Mouse (Mus musculus) thymus, adult 2 months (tissue): Measurements from ENCODE around the gene Ankub1. TPM values are rescaled to one million over a fixed set of nuclear protein-coding genes. Genes with fewer than 3 reads are reported as not detected.

Source experiments
- DNase-seq: peaks from one replicate; pipeline ENCODE4 v3.0.0; 2021
- H3K27ac ChIP-seq: fragments of 200-500 bp; 2 replicates; pipeline ENCODE4 v1.5.1; 2012; ENCODE audit warnings: low read length, control low read depth; ENCODE audit not compliant: control insufficient read depth, insufficient read depth
- H3K27me3 ChIP-seq: fragments of 200-500 bp; 2 replicates; pipeline ENCODE4 v1.6.1; 2012; ENCODE audit warnings: mild to moderate bottlenecking, low read length, moderate library complexity, mixed read lengths; ENCODE audit not compliant: control insufficient read depth, insufficient read depth
- H3K36me3 ChIP-seq: fragments of 200-500 bp; 2 replicates; pipeline ENCODE4 v1.6.1; 2012; ENCODE audit warnings: mild to moderate bottlenecking, low read length, moderate library complexity; ENCODE audit not compliant: control insufficient read depth, insufficient read depth
- H3K4me1 ChIP-seq: fragments of 200-500 bp; replicated peaks from 2 replicates; pipeline ENCODE4 v1.6.1; 2012; ENCODE audit warnings: low read length; ENCODE audit not compliant: control insufficient read depth, insufficient read depth
- H3K4me3 ChIP-seq: fragments of 200-500 bp; 2 replicates; pipeline ENCODE4 v1.5.1; 2012; ENCODE audit warnings: mild to moderate bottlenecking, low read length, control low read depth, moderate library complexity; ENCODE audit not compliant: control insufficient read depth, insufficient read depth
- CTCF ChIP-seq: fragments of 200-500 bp; IDR thresholded peaks from 2 replicates; pipeline ENCODE4 v1.5.1; 2012; ENCODE audit warnings: mild to moderate bottlenecking, control low read depth, low read length, moderate library complexity, borderline replicate concordance; ENCODE audit not compliant: control insufficient read depth, poor library complexity, insufficient read depth; ENCODE audit errors: extremely low read depth
- POLR2A ChIP-seq: fragments of 200-500 bp; IDR thresholded peaks from 2 replicates; pipeline ENCODE4 v1.6.1; 2012; ENCODE audit warnings: mild to moderate bottlenecking, low read length, control low read depth, moderate library complexity; ENCODE audit not compliant: control insufficient read depth, poor library complexity, insufficient read depth; ENCODE audit errors: extremely low read depth
- WGBS: fragments of 180-500 bp; shearing (Covaris S2); methylation state at CpG from one replicate; pipeline ENCODE4 v1.1.7; 2018; 5-methylcytosine and 5-hydroxymethylcytosine counted together
- polyA plus RNA-seq: library from polyadenylated mRNA; depleted of rRNA; stranded (reverse); fragments of >200 nt; gene quantifications from 2 replicates; pipeline ENCODE4 v1.2.3, GENCODE M21; 2012

Ankub1 gene
- polyA plus RNA-seq, 1 experiment, result 0.05 TPM

GRCm38 (mm10) chr3:57665880-57666279, 26.7 kb downstream of the Ankub1 start:
- WGBS, result 89% methylated on average over 5 of the region's 5 CpGs
- H3K4me3 ChIP-seq, result no peak overlapping the region

GRCm38 (mm10) chr3:57664682-57665081, 27.9 kb downstream of the Ankub1 start:
- H3K4me1 ChIP-seq, result no peaks in the 10 kb centered on the region
- 88% methylated on average over 10 of the region's 10 CpGs for WGBS
- TF ChIP-seq CTCF, result no peak
- no peak for TF ChIP-seq POLR2A
- no peaks in the 10 kb centered on the region for H3K36me3 ChIP-seq
- H3K27ac ChIP-seq, result no peak overlapping the region
- DNase-seq, result no peak
- H3K27me3 ChIP-seq, result no peaks in the 10 kb centered on the region
- H3K4me3 ChIP-seq, result no peak overlapping the region

More at GRCm38 (mm10) chr3:57665880-57666279, 26.7 kb downstream of the Ankub1 start:
- H3K36me3 ChIP-seq, result no peaks in the 10 kb centered on the region
- no peak for TF ChIP-seq POLR2A
- TF ChIP-seq CTCF, result no peak
- no peak for DNase-seq
- H3K4me1 ChIP-seq, result no peaks in the 10 kb centered on the region
- H3K27me3 ChIP-seq, result no peaks in the 10 kb centered on the region
- H3K27ac ChIP-seq, result no peak overlapping the region

GRCm38 (mm10) chr3:57663731-57664130, 28.9 kb downstream of the Ankub1 start:
- H3K4me1 ChIP-seq, result no peaks in the 10 kb centered on the region
- TF ChIP-seq POLR2A (no peak), CTCF (no peak)
- peak; percentile 35 for DNase-seq
- H3K27ac ChIP-seq, result no peak overlapping the region
- H3K36me3 ChIP-seq, result no peaks in the 10 kb centered on the region
- H3K27me3 ChIP-seq, result no peaks in the 10 kb centered on the region
- no peak overlapping the region for H3K4me3 ChIP-seq
- WGBS, result 18% methylated on average over 6 of the region's 6 CpGs

- Histone ChIP-seq H3K27me3 (no peaks in the 10 kb centered on the region), H3K36me3 (no peaks in the 10 kb centered on the region), H3K27ac (no peak overlapping the region), H3K4me3 (no peak overlapping the region), H3K4me1 (no peaks in the 10 kb centered on the region)
- WGBS, result 72% methylated on average over 6 of the region's 6 CpGs
- TF ChIP-seq POLR2A, result no peak
- TF ChIP-seq CTCF, result no peak
- no peak for DNase-seq
Observed at GRCm38 (mm10) chr3:57658608-57659007, 34.0 kb downstream of the Ankub1 start.

GRCm38 (mm10) chr3:57653646-57654045, 39.0 kb downstream of the Ankub1 start:
- H3K27me3 ChIP-seq, result no peaks in the 10 kb centered on the region
- 91% methylated on average over 3 of the region's 3 CpGs for WGBS
- no peaks in the 10 kb centered on the region for H3K36me3 ChIP-seq
- TF ChIP-seq CTCF (no peak), POLR2A (no peak)
- no peak overlapping the region for H3K4me3 ChIP-seq
- no peak for DNase-seq
- H3K4me1 ChIP-seq, result no peaks in the 10 kb centered on the region
- H3K27ac ChIP-seq, result no peak overlapping the region

GRCm38 (mm10) chr3:57652485-57652884, 40.1 kb downstream of the Ankub1 start:
- Histone ChIP-seq H3K4me3 (no peak overlapping the region), H3K27ac (no peak overlapping the region), H3K27me3 (no peaks in the 10 kb centered on the region), H3K36me3 (no peaks in the 10 kb centered on the region), H3K4me1 (no peaks in the 10 kb centered on the region)
- TF ChIP-seq CTCF, result no peak
- TF ChIP-seq POLR2A, result no peak
- WGBS, result 94% methylated on average over 3 of the region's 3 CpGs
- no peak for DNase-seq

GRCm38 (mm10) chr3:57651865-57652259, 40.7 kb downstream of the Ankub1 start:
- Histone ChIP-seq H3K27ac (no peak overlapping the region), H3K36me3 (no peaks in the 10 kb centered on the region; the same call in 1 of the 2 replicates), H3K4me3 (no peak overlapping the region), H3K4me1 (no peaks in the 10 kb centered on the region), H3K27me3 (no peaks in the 10 kb centered on the region)
- WGBS, result 67% methylated on average over 3 of the region's 3 CpGs
- no peak for DNase-seq
- no peak for TF ChIP-seq POLR2A
- no peak for TF ChIP-seq CTCF
